Mouse (Mus musculus) liver, postnatal 0 days (tissue): Measurements from ENCODE around the gene D930007J09Rik. TPM values are rescaled to one million over a fixed set of nuclear protein-coding genes. Genes with fewer than 3 reads are reported as not detected.

Experiments
- ATAC-seq: fragments of 200-750 bp; cut with Nextera tagmentation; 2 replicates; pipeline ENCODE4 v1.8.0; 2017; ENCODE audit warnings: mild to moderate bottlenecking, moderate library complexity
- DNase-seq: peaks from one replicate; pipeline ENCODE4 v3.0.0-alpha.2; 2016
- H3K27ac ChIP-seq: fragments of 300-500 bp; sonication (generic); 2 replicates; pipeline ENCODE4 v1.5.1; 2014; ENCODE audit warnings: antibody characterized with exemption, moderate library complexity, mild to moderate bottlenecking, low read depth
- H3K27me3 ChIP-seq: fragments of 300-500 bp; sonication (generic); 2 replicates; pipeline ENCODE4 v1.6.1; 2014; ENCODE audit warnings: low read length, control low read depth, mixed read lengths; ENCODE audit not compliant: insufficient read depth
- H3K36me3 ChIP-seq: fragments of 300-500 bp; sonication (generic); replicated peaks from 2 replicates; pipeline ENCODE4 v1.6.1; 2014; ENCODE audit warnings: mild to moderate bottlenecking, control low read depth, low read length, moderate library complexity, mixed read lengths; ENCODE audit not compliant: insufficient read depth
- H3K4me1 ChIP-seq: fragments of 300-500 bp; sonication (generic); 2 replicates; pipeline ENCODE4 v1.6.1; 2014; ENCODE audit warnings: antibody characterized with exemption, mild to moderate bottlenecking, control low read depth; ENCODE audit not compliant: insufficient read depth
- H3K4me2 ChIP-seq: fragments of 300-500 bp; sonication (generic); 2 replicates; pipeline ENCODE4 v1.6.1; 2014; ENCODE audit warnings: low read depth, mild to moderate bottlenecking, low read length, moderate library complexity, mixed read lengths
- H3K4me3 ChIP-seq: fragments of 300-500 bp; sonication (generic); 2 replicates; pipeline ENCODE4 v1.5.1; 2014; ENCODE audit warnings: low read depth, low read length
- H3K9ac ChIP-seq: fragments of 300-500 bp; sonication (generic); replicated peaks from 2 replicates; pipeline ENCODE4 v1.6.1; 2014; ENCODE audit warnings: mild to moderate bottlenecking, moderate library complexity
- H3K9me3 ChIP-seq: fragments of 300-500 bp; sonication (generic); 2 replicates; pipeline ENCODE4 v1.6.1; 2016; ENCODE audit warnings: mild to moderate bottlenecking, control low read depth, low read length, mixed read lengths
- CTCF ChIP-seq: sonication (generic); IDR thresholded peaks from 2 replicates; pipeline ENCODE4 v1.5.1; 2016; ENCODE audit warnings: antibody characterized with exemption, low read depth
- EP300 ChIP-seq: IDR thresholded peaks from 2 replicates; pipeline ENCODE4 v1.6.1; 2016; ENCODE audit warnings: antibody characterized with exemption, low read depth, mild to moderate bottlenecking
- WGBS: fragments of 180-500 bp; shearing (Covaris S2); extraction: QIAGEN DNeasy Blood & Tissue Kit; methylation state at CpG from one replicate; pipeline ENCODE4 v1.1.7; 2014; ENCODE audit not compliant: insufficient replicate concordance; 5-methylcytosine and 5-hydroxymethylcytosine counted together
- polyA plus RNA-seq: library from polyadenylated mRNA; unstranded; fragments of >200 nt; fragmentation: Nextera tagmentation; extraction: Ambion mirVana; gene quantifications from 2 replicates; pipeline ENCODE4 v1.2.1, GENCODE M21; 2015

D930007J09Rik gene
- polyA plus RNA-seq, 1 experiment from 2014 or later = not detected

- Histone ChIP-seq H3K4me3 (no peak overlapping the region), H3K27me3 (no peaks in the 10 kb centered on the region), H3K4me2 (no peak overlapping the region), H3K27ac (no peak overlapping the region), H3K9ac (no peak overlapping the region), H3K36me3 (peaks cover 23% of the 10 kb centered on the region), H3K4me1 (peaks cover 16% of the 10 kb centered on the region), H3K9me3 (no peaks in the 10 kb centered on the region)
- DNase-seq (peak; percentile 25), ATAC-seq (no peak)
- TF ChIP-seq CTCF = no peak
- WGBS = 87% methylated on average over 7 of the region's 7 CpGs
These were observed 4.2 kb upstream of the D930007J09Rik start for GRCm38 (mm10) chr13:32806820-32807219.

GRCm38 (mm10) chr13:32803701-32804345 lies 1.2 kb upstream of the D930007J09Rik start:
- Histone ChIP-seq H3K4me2 (peak overlapping the region; percentile 86), H3K27me3 (no peaks in the 10 kb centered on the region), H3K9ac (no peak overlapping the region), H3K4me3 (no peak overlapping the region), H3K36me3 (peaks cover 16% of the 10 kb centered on the region), H3K27ac (no peak overlapping the region), H3K4me1 (peaks cover 21% of the 10 kb centered on the region), H3K9me3 (no peaks in the 10 kb centered on the region)
- ATAC-seq (no peak), DNase-seq (no peak)
- TF ChIP-seq CTCF (no peak), EP300 (no peak)
- 83% methylated on average over 4 of the region's 4 CpGs for WGBS

GRCm38 (mm10) chr13:32801693-32802221 lies 892 bp downstream of the D930007J09Rik start, which contains the start of gene Wrnip1:
TSS of gene Wrnip1 (plus strand) at chr13:32802038.
- DNase-seq (peak; percentile 94), ATAC-seq (peak; percentile 96)
- peak within 1 kb of the TSS; percentile 86 for H3K4me2 ChIP-seq
- H3K4me1 ChIP-seq = peaks cover 21% of the 10 kb centered on the region
- H3K9ac ChIP-seq = peak within 1 kb of the TSS; percentile 66
- H3K9me3 ChIP-seq = no peaks in the 10 kb centered on the region
- TF ChIP-seq EP300 = no peak
- TF ChIP-seq CTCF = peak; percentile 55
- peaks cover 2% of the 10 kb centered on the region for H3K36me3 ChIP-seq
- no peaks in the 10 kb centered on the region for H3K27me3 ChIP-seq
- peak within 1 kb of the TSS; percentile 82 for H3K4me3 ChIP-seq
- H3K27ac ChIP-seq = peak within 1 kb of the TSS; percentile 65
- under 1% methylated on average over 46 of the region's 51 CpGs for WGBS

- Histone ChIP-seq H3K4me1 (peaks cover 21% of the 10 kb centered on the region), H3K9me3 (no peaks in the 10 kb centered on the region), H3K4me3 (peak overlapping the region; percentile 82), H3K27me3 (no peaks in the 10 kb centered on the region), H3K9ac (peak overlapping the region; percentile 35; the same call in 1 of the 2 replicates), H3K27ac (peak overlapping the region; percentile 65; the same call in 1 of the 2 replicates), H3K36me3 (no peaks in the 10 kb centered on the region), H3K4me2 (peak overlapping the region; percentile 86)
- DNase-seq (peak; percentile 32), ATAC-seq (no peak)
- TF ChIP-seq CTCF (peak; percentile 56), EP300 (no peak)
These were observed 1.8 kb downstream of the D930007J09Rik start for GRCm38 (mm10) chr13:32800859-32801258.

- TF ChIP-seq EP300 = no peak
- TF ChIP-seq CTCF = peak; percentile 43
- WGBS = 65% methylated on average over 2 of the region's 2 CpGs
- no peak for ATAC-seq
These were observed 3.5 kb downstream of the D930007J09Rik start for GRCm38 (mm10) chr13:32799131-32799530.

GRCm38 (mm10) chr13:32797085-32797484 lies 5.6 kb downstream of the D930007J09Rik start:
- no peak for ATAC-seq
- H3K27ac ChIP-seq = no peak overlapping the region
- H3K27me3 ChIP-seq = no peaks in the 10 kb centered on the region
- 88% methylated on average over 1 of the region's 1 CpGs for WGBS
- H3K9me3 ChIP-seq = no peaks in the 10 kb centered on the region
- H3K36me3 ChIP-seq = no peaks in the 10 kb centered on the region
- no peak overlapping the region for H3K4me3 ChIP-seq
- no peak for DNase-seq
- no peak overlapping the region for H3K4me2 ChIP-seq
- no peak overlapping the region for H3K9ac ChIP-seq
- peaks cover 5% of the 10 kb centered on the region; the same call in 1 of the 2 replicates for H3K4me1 ChIP-seq
- TF ChIP-seq EP300 (no peak), CTCF (peak; percentile 22)

More at GRCm38 (mm10) chr13:32799131-32799530, 3.5 kb downstream of the D930007J09Rik start:
- no peak overlapping the region for H3K27ac ChIP-seq
- H3K36me3 ChIP-seq = no peaks in the 10 kb centered on the region
- no peaks in the 10 kb centered on the region for H3K9me3 ChIP-seq
- H3K4me2 ChIP-seq = no peak overlapping the region
- no peak for DNase-seq
- no peak overlapping the region for H3K4me3 ChIP-seq
- peaks cover 21% of the 10 kb centered on the region for H3K4me1 ChIP-seq
- H3K27me3 ChIP-seq = no peaks in the 10 kb centered on the region
- H3K9ac ChIP-seq = no peak overlapping the region
